Mouse (Mus musculus): Measurements from ENCODE around the gene Sorcs1. TPM values are rescaled to one million over a fixed set of nuclear protein-coding genes. Genes with fewer than 3 reads are reported as not detected.
A peak's percentile ranks its signal among the peaks of the same experiment; 100 is the strongest.

Gene Sorcs1
- total RNA-seq (2021), result 10 to 100 TPM; 39.2 to 48.1 TPM
- long read RNA-seq, experiment 1, partial matches to known transcripts, result 2 of 6 reads
- long read RNA-seq, experiment 1, other reads (novel, unspliced or antisense), result 4 of 6 reads
- long read RNA-seq, experiment 2, partial matches to known transcripts, result 6 of 8 reads
- long read RNA-seq, experiment 2, other reads (novel, unspliced or antisense), result 2 of 8 reads

DNA sequence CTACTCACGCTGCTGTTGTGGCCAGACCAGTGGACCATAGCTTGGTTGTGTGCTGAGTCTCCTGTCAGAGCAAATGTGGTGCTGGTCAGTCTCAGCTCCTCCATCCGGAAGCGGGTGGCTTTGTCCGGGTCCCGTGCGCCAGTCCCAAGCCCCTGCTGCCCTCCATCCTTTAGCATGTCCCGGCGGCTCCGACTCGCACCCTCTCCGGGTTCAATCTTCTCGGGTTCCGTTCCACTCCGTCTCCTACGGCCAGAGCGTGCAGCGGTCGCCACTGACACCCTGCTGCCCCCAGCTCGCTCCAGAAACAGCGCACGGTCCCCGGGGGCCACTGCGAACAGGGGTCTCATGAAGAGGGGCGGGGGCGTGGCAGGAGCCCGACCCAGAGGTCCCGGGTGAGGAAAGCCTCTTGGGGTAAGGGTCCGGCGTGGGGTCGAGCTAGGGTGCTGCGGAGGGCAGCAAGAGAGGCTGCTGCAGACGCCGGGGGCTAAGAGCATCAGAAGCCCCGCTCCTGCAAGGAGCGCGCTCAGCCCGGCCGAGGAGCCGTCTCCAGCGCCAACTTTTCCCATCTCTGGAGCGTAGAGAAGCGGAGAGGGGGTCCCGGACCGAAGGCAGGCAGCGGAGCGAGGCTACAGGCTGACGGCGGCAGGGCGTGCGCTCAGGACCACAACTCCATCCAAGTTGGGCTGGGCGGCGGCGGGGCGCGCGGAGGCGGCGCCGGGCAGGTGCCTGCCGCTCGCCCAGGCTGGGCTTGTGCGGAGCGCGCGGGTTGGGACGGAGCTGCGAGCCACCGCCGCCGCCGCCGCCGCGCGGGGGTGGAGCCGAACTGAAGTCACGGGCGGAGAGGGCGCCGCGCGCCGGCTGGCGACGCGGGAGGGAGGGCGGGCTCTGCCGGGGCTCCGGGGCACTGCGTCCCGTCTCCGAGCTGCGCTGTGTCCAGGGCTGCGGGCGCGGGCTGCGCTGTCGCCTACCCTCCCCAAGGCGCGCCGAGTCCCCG lies at the start of gene Sorcs1:
Sorcs1 (minus strand) TSS at position 744 of the 994 bp plus-strand sequence.
- intact Hi-C loops (cut with DNase I), result loop anchor here (10.0 kb wide), 1 partner anchor 313 kb away; no protein-coding TSS in a partner anchor
- DNase-seq (ENCODE audit: low spot score in 2 of 2), result peak; percentile 39 to 62

DNA sequence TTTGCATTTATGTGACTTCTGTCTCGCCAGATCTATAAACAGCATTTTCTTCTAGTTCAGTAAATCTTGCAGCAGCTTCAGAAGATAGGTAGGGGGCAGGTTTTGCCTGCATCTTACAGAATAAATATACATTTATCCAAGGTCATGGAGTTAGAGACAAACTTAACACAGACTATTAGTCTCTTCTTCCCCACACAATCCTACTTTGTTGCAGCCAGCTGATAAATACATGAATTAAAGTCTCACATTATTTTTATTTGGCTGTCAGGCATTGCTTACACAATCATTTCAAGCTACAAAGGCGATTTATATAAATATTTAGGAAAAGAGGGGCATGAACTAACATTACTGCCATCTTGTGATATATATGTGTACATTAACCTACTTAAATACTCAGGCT lies 4.8 kb upstream of the Sorcs1 start:
- intact Hi-C loops (cut with DNase I), result no loop called here
- no peak for DNase-seq (ENCODE audit: low spot score in 2 of 2)

DNA sequence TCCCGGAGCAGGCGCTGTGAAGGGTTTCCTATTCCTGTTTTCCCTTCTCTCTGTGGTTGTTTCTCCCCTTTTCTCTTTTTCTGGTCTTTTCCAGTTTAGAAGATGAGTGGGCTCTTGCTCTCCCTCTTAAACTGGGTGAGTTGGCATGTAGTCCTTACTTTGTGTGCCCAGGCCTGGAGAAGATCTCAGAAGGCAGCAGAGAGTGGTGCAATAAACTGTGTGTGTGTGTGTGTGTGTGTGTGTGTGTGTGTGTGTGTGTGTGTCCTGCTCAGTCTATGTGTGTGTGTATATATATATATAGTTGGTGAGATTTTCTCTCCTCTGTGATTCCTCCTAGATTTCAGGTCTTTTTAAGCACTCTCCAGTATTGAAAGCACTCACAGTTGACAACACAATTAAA lies 500 bp upstream of the Sorcs1 start:
- no peak for DNase-seq (ENCODE audit: low spot score in 2 of 2)
- intact Hi-C loops (cut with DNase I), result loop anchor here (10.0 kb wide), 1 partner anchor 314 kb away; no protein-coding TSS in a partner anchor

DNA sequence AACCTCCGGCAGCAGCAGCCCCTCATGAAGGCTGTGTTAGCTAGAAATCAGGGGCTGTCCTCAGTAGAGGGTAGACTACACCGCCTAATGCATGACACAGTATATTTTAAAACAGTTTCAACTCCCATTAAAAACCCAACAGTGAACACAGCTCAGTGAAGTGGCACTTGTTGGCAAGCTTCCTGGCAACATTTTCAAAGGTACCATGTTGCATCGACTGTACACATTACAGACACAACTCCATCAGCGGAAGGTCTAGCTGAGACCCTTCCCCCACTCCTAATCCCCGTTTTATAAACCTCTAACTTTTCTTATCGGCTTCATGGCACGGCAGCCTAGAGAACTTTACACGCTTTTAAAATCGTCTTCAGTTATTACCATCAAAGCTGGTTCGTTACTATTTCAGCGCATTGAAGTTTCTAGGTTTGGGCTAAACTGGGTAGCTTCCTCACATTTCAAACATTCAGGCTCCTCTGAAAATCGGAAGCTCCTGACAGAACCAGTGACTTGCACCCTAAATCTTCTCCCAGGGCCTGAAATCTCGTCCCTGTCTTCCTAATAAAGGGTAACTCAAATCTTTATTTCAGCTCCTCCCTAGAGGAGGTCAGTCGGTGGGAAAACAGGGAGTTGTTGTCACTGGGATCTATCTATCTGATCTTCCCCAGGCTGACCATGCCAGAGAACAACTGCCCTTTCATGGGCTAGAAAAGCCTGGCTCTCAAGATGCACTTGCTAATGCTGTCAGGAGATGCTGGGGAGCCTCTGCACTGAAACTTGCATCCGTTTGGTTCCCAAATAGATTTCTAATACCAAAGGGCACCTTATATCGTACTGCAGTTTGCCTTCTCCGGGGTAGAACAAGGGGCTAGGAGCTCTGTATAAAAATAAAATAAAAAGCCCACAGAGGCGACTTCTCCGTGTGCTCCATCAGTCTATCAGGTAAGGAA lies 1.6 kb downstream of the Sorcs1 start:
- intact Hi-C loops (cut with DNase I), result loop anchor here (10.0 kb wide), 1 partner anchor 312 kb away; no protein-coding TSS in a partner anchor
- DNase-seq (ENCODE audit: low spot score in 2 of 2), result peak in 1 of 2 experiments; percentile 15

DNA sequence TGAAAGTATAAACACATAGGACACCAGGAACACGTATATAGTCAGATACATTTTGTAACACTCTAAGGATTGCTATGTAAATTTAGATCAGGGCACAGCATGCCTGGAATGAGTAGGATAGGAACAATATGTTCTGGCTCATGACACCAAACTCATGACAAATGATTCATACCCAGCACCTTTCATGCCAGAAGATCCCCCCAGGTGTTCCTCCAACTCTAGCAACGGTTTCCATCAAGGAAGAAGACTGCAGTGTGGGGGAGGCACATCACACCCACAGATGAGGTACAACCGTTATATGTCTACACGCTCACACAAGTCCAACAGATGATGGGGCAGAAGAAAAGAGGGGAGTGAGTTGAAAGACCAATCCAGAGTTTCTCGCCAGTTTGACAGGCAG lies 3.5 kb downstream of the Sorcs1 start:
- DNase-seq (ENCODE audit: low spot score in 2 of 2), result peak; percentile 14 to 74
- intact Hi-C loops (cut with DNase I), result loop anchor here (10.0 kb wide), 1 partner anchor 310 kb away; no protein-coding TSS in a partner anchor

DNA sequence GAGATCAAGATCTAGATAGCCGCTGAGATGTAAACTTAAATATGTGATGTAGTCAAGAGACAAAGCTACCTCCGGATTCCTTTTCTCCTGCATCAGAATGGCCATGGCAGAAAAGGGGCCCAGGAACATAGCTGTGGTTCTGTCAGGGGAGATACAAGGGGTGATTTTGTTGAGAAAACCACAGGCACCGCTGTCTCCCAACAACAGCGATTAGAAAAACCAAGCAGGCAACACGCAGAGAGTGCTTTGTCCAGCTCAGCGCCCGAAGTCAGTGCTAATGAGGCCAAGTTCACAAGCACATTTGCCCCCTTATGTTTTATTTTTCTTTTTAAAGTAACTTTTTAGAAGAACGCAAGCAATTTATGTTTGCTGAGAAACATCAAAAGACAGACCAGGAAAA lies 10.9 kb downstream of the Sorcs1 start:
- intact Hi-C loops (cut with DNase I), result no loop called here
- no peak for DNase-seq (ENCODE audit: low spot score in 2 of 2)

DNA sequence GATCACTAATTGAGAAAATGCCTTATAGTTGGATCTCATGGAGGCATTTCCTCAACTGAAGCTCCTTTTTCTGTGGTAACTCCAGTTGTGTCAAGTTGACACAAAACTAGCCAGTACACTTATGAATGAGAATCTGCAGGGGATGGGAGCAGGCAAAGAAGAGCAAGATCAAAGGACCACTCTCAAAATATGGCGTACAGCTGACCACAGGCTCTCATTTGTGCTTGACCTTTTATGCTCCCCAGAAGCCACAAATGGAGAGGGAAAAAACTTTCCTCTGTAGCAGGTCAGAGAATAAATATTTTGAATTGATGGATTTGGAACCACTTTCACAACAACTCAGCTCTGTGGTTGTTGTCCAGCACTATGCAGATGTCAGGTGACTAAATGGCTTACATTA lies 14.1 kb downstream of the Sorcs1 start:
- intact Hi-C loops (cut with DNase I), result no loop called here

DNA sequence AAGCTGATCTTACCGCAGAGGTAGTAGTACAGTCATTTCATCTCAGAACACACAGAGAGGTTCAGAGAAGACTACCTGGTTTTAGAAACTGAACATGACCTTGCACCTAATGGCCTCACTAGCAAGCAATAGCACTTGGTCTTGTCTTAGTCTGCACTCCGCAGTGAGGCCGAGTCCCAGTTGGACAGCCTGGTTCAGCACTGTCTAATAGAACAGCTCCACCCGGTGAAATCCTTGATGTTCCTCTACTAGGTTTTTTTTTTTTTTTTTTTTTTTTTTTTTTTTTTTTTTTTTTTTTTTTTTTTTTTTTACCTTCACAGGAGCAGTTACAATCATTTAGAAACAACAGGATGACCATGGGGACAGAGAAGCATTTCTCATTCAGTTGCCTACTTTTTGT lies 19.3 kb downstream of the Sorcs1 start:
- intact Hi-C loops (cut with DNase I), result no loop called here
- DNase-seq (ENCODE audit: low spot score in 2 of 2), result no peak

More for the DNA sequence above, 14.1 kb downstream of the Sorcs1 start:
- DNase-seq (ENCODE audit: low spot score in 2 of 2), result no peak

DNA sequence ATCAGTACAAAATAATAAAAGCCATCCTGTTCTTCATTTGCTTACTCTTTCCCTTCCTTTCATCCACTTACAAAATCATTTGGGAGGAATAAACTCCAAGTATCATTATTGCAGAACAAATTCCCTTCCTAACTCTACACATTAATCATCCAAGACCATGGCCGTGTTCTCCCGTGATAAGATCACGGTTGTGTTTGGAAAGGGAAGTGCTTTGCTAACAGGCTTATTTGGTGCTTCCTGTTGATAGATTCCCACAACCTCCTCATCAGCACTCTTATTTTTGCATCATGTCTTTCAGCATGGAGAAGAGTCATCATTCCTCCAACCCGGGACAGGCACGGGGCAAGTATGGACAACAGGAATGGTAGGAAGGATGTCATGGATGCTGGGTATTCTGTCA lies 25.7 kb downstream of the Sorcs1 start:
- DNase-seq (ENCODE audit: low spot score in 2 of 2), result no peak
- intact Hi-C loops (cut with DNase I), result no loop called here

DNA sequence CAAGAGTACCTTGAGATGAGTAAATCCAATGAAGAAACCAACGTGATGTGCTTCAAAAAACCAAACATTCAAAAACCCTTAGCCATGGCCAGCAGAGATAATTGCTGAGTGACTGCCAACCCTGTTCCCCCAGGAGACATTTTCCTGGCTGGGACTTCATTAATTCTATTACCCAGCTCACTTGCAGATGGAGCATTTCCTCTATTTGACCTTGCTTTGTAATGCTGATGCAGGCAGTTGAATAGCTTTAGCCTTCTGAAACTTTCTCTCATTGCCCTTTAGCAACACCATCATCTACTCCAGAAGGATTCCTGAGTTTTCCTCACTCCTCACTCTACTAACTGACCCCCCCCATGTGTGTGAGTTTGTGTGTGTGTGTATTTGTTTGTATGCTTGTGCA lies 34.6 kb downstream of the Sorcs1 start:
- intact Hi-C loops (cut with DNase I), result no loop called here
- DNase-seq (ENCODE audit: low spot score in 2 of 2), result no peak

DNA sequence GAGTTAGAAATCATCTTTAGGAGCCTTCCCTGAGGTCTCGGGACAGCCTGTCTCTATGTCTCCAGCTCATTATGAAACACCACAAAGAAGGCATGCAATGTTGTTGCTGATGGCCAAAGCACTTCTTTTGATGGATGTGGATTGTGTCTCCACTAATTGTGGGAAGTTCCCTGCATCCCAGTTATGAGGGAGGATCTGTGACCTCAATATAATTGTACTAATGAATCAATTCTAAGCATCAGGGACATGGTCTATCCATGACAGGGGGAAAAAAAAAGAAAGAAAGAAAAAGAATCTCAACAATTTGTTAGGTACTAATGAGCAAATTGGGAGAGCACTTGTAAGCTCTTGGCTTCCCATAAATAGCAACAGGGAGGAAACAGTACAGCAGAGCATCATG lies 36.3 kb downstream of the Sorcs1 start:
- intact Hi-C loops (cut with DNase I), result no loop called here
- no peak for DNase-seq (ENCODE audit: low spot score in 2 of 2)

DNA sequence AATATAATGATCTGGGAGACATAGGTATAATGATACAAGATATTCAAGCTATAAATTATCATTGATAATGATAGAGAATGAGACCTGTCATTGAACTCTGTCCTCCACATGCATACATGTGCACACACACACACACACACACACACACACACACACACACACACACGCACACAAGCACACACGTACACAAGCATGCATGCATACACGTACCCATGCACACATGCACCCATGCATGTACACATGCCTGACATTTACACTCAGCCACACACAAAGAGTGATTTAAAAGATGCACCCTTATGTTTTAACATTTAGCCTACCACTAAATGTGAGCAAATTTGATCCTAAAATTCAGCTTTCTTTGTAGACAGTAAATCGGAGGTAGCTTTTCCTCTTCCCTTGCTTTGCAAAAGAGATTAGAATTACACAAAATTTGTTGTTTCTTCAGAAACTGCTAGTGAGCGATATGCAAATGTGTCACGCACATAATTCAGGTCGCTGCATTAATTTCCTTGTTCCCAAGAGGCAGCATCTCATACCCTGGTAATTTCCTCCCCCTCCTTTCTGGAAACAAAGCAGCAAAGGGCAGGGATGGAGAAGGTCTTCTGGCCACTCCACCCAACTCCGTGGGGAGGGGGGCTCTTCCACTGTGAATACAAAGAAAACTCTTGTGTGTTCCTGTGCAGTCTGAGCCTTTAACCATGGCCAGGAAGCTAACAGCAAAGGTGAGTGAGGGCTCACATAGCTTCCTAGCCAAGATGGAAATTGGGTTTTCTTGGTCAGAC lies 38.0 kb downstream of the Sorcs1 start:
- DNase-seq (ENCODE audit: low spot score in 2 of 2), result no peak
- intact Hi-C loops (cut with DNase I), result no loop called here

DNA sequence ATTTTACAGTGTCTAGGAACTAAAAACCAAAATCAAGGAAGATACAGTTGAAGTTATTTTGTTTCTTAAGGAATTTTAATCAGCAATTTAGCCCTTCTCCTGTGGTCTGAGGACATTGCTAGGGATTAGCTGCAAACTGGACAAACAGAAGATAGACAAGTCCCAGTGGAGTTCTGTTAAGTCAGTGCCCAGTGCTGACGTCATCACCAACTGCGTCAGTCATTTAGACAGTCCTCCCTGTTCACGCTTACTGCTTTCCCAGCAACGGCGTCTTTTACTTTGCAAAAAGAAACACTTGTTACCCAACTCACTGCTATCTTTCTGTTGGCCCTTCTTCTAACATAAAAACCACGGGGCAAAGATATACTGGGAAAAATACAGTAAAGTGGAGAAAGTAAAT lies 40.3 kb downstream of the Sorcs1 start:
- DNase-seq (ENCODE audit: low spot score in 2 of 2), result no peak

DNA sequence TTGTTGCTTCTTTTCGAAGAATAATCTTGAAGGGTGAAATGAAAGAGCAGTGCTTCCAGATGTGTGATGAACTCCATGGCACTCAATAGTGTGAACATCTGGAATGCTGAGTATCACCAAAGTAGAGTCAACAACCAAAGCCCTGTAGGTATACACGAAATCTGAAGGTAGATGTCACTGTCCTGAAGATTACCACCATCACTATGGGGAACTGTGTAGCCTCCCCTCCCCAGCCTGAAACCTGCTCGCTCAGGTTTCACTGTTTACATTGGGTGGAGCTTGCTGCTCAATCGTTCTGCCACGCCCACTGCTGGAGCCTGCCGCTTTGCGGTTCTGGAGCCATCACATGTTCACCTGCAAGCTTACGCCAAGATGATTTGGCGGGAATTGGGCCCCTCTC lies 64.4 kb downstream of the Sorcs1 start:
- intact Hi-C loops (cut with DNase I), result no loop called here
- no peak for DNase-seq (ENCODE audit: low spot score in 2 of 2)

More for the DNA sequence above, 40.3 kb downstream of the Sorcs1 start:
- intact Hi-C loops (cut with DNase I), result no loop called here

DNA sequence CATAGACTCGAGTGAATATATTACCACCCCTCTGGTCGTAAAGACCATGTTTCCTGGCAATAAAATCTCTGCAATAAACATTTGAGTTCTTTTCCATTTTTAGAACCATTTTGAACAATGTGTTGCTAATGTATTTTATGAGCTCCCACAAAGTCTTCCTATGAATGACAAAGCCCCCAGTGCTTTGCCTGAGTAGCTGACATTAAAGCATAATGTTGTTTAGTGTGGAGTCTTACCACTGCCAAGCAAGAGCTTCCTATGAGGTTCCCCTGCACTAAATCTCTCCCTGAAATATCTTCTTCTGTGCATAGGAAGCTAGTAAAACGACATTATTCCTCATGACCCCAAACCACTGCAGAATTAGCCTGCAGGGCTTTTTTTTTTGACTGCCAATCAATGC lies 66.8 kb downstream of the Sorcs1 start:
- DNase-seq (ENCODE audit: low spot score in 2 of 2), result no peak
- intact Hi-C loops (cut with DNase I), result no loop called here

DNA sequence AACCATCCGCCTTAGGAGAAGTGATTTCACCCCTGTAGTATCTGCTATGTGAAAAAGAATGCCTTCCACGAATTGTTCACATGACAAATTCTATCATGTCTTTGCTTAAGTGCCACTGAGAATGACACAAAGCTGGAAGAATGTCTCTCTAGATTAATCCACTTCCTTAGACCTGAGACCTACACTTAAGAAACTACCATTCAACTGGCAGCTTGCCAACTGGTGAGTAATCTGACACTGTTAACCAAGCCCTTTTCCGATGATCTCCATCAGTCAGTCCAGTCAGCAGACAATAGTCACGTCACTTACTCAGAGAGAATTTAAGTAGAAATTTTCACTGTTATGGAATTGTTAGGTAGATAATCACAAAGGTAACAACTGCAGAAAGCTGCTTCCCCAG lies 74.6 kb downstream of the Sorcs1 start:
- intact Hi-C loops (cut with DNase I), result no loop called here
- no peak for DNase-seq (ENCODE audit: low spot score in 2 of 2)

DNA sequence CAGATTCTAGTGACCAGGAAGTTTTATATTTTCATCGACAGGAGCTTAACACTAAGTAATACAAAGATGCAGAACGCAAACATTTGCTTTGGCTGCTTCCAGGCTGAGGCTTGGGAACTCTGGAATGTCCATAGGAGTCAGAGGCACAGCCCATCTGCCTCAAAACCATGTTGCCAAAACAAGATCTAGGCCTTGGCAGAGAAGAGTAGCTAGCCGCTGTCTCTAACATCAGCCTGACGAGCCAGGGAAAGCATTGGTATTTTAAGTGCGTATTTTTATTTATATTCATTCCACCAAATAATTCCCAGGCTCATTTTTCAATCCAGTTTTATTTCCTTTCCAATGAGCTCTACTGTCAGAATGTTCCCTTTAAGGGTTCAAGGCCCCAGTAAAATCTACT lies 75.1 kb downstream of the Sorcs1 start:
- DNase-seq (ENCODE audit: low spot score in 2 of 2), result no peak

DNA sequence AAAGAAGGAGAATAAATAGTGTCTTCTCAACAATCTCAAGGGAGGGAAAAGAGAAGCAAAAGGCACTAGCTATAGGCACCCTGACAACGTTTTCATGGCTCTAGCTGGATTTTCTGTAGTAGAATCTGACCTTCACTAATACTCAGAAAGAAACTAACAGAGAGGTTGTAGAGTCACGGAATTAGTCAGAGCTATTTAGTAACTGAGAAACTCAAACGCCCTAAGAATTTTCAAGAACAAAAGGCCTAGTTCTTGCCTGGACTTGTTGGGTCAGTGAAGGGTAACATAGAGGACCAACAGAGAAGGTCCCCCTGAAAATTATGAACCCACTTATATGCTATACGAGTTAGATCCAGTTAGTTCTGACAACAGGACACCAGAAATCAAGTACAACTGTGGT lies 81.1 kb downstream of the Sorcs1 start:
- intact Hi-C loops (cut with DNase I), result no loop called here
- DNase-seq (ENCODE audit: low spot score in 2 of 2), result no peak

More for the DNA sequence above, 75.1 kb downstream of the Sorcs1 start:
- intact Hi-C loops (cut with DNase I), result no loop called here

DNA sequence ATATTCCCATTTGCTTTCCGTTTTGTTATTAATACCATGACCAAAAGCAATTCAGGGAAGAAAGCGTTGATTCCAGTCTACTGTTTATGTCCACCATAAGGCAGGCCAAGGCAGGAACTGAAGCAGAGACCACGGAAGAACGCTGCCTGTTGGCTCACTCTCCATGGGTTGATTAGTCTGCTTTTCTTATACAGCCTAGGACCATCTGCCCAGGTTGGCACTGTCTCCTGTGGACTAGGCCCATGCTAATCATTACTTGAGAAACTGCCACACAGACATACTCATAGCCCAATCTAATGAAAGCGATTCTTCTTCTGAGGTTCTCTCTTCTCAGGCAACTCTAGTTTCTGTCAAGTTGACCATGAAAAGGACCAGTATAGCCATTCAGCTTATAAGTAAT lies 92.3 kb downstream of the Sorcs1 start:
- DNase-seq (ENCODE audit: low spot score in 2 of 2), result no peak

More for the DNA sequence above, 92.3 kb downstream of the Sorcs1 start:
- intact Hi-C loops (cut with DNase I), result no loop called here

All from left cerebral cortex, postnatal 14 days (tissue).